Mouse (Mus musculus) adipocyte (in vitro differentiated cells): ENCODE data around the gene Boc.

Experiments
- DNase-seq: peaks from one replicate; pipeline ENCODE4 v3.0.0-alpha.2; 2016; ENCODE audit warnings: low spot score

The Boc gene

DNA sequence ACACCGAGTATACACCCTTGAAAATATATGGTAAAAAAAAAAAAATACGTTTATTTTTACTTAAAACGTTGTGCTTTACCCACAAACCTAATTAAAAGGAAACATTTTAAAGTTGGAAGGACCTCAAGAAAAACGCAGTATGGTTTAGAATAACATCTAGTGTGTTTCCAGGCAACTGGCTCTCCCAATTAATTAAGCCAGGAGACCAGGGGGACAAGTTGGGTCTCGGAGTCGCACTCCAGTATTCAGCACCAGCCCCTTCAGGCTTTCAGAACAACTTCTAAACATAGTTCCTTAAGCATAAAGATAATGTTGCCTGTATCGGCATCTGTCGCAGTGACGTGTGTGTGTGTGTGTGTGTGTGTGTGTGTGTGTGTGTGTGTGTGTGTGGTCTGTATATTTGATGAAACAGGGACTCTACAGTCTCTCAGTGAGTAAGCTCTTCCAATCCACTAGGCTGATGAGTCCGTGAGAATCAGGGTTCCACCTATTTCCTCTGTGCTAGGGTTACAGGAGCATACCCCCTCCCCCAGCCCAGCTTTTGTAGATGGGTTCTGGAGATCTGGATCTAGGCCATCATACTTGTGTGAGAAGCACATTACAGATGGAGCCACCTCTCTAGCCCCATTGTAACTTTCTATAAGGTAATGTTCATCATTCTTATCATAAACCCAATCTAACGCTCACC, 31.3 kb downstream of the Boc start:
- DNase-seq = no peak

- peak; percentile 40 for DNase-seq
These were observed 32.0 kb downstream of the Boc start for GRCm38 (mm10) chr16:44526689-44527088.

DNA sequence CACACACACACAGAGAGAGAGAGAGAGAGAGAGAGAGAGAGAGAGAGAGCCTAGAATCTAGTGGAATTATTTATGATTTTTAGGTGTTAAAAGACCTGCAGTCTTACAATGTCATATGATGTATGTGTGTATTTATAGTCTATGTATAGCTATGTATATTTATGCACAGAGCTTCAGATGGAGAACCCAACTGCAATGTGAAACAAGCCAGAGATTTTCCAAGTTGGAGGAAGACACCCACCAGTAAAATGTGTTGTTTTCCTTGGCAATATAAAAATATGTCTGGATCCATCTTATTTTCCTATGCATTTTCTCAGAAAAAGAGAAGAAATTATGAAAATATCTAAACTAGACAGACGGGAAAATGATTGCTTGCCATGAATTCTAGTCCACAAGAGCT, 32.7 kb downstream of the Boc start:
- no peak for DNase-seq

GRCm38 (mm10) chr16:44523595-44523994, 35.1 kb downstream of the Boc start:
- no peak for DNase-seq

DNA sequence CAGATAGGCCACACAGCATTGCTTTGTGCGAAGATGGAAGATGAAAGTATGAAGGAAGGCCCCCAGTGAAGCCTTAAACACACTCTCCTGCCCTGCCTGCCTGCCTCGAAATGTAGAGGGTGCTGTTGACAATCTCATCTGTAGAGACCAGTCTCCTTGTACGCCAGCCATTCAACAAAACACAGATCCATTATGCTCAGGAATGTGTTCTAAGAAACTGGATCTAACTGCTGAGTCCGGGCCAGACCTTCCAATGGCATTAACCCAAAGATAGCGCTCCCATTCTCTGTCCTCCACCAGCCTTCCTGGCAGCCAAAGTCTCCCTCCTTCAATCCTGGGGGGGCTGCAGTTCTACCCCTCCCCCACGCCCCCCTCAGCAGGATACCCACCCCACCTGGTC, 42.2 kb downstream of the Boc start:
- DNase-seq = no peak

- DNase-seq = no peak
These were observed 48.0 kb downstream of the Boc start for GRCm38 (mm10) chr16:44510521-44511213.

DNA sequence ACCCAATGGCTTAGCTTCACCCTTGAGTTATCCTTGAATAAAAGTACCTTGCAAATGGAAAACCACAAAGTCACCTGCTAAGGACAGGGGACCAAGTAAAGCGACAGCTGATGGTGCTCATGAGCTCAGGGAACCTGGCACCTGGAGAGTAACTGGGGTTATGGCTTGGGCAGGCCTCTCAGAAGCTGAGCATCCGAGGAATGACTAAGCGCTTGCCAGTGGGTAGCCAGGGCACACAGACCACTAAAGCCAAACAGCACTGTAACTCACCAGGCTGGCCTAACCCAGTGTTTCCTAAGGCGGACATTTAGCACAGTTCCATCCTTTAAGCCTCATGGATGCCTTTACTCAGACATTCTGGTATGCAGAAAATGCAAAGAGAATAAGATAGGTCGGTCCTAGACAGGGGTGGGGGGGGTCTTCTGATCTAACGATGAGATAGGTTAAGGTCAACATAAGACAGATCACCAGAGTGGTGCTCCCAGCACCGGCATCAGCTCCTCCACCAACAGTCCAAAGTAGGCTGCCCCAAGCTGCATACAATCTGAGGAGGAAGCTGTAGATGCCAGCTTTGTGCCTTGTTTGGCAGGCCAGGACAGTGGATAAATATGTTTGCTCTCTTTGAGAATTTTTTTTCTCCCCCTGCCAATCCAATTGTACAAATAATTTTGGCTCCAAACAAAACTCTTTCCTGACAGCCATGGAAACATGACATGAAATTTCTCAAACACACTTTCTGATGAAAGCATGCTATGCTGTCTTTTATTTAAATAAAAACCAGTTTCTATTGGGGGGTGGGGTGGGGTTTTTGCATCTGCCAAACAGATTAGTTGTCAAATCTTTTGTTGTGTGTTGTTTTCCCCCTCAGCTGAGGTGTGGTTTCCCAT, 49.0 kb downstream of the Boc start:
- DNase-seq = peak; percentile 41

DNA sequence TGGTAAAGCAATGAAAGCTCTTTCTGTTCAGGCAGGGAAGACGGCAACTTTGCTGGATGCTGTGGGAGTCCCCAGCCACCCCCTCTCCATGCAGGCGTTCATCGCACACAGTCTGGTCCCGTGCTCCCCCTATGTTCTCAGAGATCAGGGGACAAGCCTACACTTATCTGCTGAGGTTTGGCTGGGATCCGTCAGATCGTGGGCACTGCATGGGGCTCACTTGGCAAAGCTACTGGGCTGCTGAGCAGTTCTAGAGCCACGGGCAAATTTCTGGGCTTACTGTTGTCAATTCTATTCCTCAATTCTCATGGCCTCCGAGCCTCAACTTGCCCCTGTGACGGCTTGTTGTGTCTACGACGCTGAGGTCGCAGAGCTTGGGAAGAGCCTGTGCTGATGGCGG, 49.9 kb downstream of the Boc start:
- DNase-seq = no peak

DNA sequence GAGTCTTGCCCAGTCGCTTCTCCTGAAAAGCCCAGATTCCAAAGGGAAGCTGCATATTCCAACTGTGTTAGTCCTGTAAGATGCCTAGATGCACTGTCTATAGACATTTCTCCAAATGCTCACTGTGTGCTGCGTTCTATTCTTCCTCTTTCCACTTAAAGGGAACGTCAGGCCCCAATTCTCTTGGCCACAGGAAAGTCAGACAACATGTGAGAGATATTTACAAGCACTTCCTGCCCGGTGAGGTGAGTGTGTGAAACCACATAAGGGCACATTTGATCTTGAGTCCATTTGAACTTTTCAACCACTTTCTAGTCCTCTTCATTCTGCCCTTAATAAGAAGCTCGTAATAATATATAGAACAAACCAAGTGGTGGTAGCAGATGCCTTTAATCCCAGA, 50.7 kb downstream of the Boc start:
- DNase-seq = no peak

- no peak for DNase-seq
These were observed 51.4 kb downstream of the Boc start for GRCm38 (mm10) chr16:44507027-44507929.

DNA sequence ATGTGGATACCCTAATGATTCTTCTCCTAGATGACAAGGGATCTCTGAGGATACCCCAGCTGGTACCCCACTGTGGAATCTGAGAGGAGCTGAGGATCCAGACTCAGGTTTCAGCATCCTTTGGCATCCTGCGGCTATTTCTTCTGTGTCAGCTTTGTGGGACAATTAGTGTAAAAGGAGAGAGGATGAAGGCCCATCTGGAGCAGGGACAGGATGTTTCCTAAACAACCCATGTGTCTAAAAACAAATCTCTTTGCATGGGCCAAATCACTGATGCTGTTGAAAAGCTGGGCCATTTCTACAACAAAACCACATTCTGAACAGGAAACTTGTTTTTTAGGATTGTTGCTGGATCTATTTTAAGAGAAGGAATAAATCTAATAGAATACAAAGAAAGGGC, 53.5 kb downstream of the Boc start:
- no peak for DNase-seq

DNA sequence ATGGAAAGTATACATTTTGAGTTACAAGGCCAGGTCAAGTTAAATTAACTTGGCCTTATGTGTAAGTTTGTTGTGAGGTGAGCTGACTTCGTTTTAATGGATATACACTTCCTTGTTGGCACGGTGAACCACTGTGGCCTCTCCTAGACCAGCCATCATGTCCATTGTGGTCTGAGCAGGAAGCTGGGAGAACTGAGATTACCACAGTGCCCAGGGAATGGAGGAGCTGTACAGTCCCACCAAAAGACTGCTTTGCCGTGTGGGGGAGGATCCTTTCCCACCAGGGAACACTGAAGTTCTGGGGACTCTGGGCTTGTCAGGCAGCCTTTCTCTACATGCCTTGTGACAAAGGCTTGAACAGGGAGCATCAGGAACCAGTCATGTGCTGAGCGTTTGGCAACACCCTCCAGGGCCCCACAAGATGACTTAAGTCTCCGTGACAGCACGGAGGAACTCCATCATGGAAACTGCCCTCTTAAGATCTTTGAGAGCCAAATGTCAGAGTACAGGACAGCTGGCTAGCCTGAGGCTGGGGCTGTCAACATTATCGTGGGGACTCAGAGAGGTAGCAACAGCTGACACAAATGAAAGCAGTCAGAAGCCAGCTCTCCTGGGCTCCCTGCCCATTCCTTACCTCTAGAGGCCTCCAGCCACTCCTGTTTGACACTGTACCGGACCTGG, 55.7 kb downstream of the Boc start:
- no peak for DNase-seq

DNA sequence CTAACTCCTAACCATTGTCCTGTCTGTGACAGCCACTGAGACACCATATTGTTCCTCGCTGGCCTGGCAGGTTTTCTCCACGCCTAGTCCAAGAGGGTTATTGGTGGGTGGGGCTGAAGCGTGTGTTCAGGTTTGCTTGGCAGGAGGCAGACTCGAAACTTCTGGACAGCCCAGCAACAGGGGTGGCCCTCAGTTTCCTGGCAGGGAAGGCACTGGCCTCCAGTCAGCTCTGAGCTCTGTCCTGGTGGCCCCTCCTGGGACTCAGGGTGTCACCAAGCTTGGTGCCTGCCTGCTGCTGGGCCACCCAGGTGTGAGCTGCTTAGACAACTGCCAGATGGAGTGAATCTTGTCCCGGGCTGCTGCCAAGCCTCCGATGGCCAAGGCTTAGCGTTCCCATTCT, 56.4 kb downstream of the Boc start:
- DNase-seq = no peak

DNA sequence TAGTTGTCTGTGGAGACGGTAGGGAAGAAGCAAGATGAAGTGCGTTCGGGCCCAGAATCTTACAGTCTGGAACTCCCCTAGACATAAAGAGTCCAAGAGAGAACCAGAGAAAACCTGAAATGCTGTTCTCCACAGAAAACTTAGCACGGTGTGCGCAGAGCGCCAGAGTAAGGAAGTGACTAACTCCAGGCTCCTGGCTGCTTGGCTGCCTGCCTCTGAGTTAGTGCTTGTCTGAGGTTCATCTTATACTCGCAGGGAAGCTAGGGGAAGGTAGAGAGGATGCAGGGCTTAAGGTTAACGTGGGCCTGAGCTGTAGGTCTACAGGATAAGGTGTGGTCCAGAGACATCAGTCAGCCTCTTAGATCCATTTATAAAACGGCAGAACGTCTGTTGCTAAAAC, 56.9 kb downstream of the Boc start:
- no peak for DNase-seq

GRCm38 (mm10) chr16:44498447-44498846, 60.2 kb downstream of the Boc start:
- no peak for DNase-seq

DNA sequence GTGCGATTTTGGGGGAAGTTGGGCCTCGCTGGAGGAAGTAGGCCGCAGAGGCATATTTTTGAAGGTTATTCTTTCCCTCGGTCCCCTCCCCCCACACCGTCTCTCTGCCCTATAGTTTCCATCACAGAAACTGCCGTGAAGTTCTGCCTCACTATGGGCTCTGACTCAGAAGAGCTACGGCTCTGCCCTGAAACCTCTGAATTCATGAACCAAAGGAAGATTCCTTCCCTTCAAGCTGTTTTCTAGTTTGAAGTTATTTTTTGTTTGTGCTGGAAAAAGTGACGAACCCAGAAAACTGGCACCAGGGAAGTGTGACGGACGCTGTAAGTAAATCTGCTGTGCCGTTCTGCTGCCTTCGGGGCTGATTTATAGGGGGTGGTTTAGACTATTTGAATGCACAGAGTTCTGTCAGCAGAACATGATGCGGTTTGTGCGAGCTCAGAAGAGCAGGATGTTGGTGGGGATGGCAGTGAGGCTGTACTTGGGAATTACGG, 61.7 kb downstream of the Boc start:
- no peak for DNase-seq

- peak; percentile 78 for DNase-seq
These were observed 64.1 kb downstream of the Boc start for GRCm38 (mm10) chr16:44494441-44495108.

GRCm38 (mm10) chr16:44493868-44494267, 64.8 kb downstream of the Boc start:
- peak; percentile 75 for DNase-seq

DNA sequence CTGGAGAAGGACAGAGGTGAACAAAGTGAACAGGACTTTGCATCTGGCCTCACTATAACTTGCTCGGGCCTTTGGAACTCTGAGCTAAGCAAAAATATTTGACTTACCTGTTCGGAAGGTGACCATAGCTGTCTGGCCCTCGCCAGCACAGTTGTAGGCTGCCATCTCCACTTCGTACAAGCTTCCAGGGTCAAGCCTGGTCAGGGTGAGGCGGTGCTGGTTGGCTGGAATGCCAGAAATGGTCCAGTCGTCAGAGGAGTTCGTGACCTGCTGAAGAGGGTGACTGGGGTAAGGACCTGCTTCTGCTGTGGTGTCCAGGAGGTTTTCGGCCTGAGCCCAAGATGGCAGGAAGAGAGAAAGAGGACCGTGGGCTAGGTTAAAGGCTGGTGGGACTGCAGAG, 66.0 kb downstream of the Boc start:
- DNase-seq = no peak

DNA sequence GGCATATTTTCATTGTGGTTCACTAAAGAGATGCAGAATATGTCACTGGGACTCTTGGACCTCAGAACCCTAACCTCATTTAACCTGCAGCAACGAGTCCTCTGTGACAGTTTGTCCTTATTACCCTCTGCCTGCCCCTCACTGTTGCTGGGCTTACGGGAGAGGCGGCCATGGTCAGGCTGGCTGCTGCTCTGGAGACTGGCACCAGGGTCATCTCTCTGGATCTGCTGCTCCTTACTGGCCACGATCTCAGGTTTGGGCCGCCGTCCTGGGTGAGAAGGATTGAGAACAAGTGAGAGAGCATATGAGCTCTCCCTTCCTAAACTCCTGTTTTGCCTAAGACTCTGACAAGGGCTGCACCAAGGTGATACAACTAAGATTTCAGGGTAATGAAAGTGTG, 66.5 kb downstream of the Boc start:
- no peak for DNase-seq

- DNase-seq = no peak
These were observed 67.6 kb downstream of the Boc start for GRCm38 (mm10) chr16:44491051-44491450.
